Mouse (Mus musculus): ENCODE measurements around the gene Zfp449. TPM values are rescaled to one million over a fixed set of nuclear protein-coding genes. Genes with fewer than 3 reads are reported as not detected.

Gene Zfp449
- polyA plus RNA-seq, 1 experiment from 2014 or later: 6.4 TPM

DNA sequence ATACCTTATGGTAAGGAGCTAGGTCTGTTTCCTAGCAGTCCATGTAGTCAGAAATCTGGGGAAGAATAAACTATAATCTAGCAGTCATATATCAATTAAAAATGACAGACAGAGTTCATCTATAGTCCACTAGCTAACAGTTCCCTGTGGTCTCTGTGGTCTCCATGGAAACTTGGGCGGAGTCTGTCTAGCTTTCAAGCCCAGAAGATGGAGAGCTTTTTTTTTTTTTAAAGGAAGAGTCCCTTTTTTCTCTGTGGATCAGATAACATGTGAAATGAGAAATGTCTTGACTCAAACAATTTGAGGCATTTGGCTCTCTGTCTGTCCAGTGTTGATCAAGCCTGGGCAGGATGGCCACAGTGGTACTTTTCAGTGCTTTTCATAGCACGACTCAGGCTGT is 37.9 kb downstream of the Zfp449 start:
- H3K4me1 ChIP-seq: no peaks in the 10 kb centered on the region
- no peak overlapping the region for H3K4me3 ChIP-seq
- H3K4me2 ChIP-seq: no peak overlapping the region
- no peak overlapping the region for H3K27ac ChIP-seq (replicated peaks)
- WGBS: 75% methylated on average over 2 of the region's 2 CpGs
- no peak for ATAC-seq (ENCODE audit: extremely low read depth, insufficient number of reproducible peaks, low FRiP score, low TSS enrichment)
- no peaks in the 10 kb centered on the region for H3K27me3 ChIP-seq (replicated peaks)
- peaks cover 11% of the 10 kb centered on the region; the same call in 1 of the 2 replicates for H3K9me3 ChIP-seq
- no peaks in the 10 kb centered on the region for H3K36me3 ChIP-seq
- no peak overlapping the region for H3K9ac ChIP-seq

DNA sequence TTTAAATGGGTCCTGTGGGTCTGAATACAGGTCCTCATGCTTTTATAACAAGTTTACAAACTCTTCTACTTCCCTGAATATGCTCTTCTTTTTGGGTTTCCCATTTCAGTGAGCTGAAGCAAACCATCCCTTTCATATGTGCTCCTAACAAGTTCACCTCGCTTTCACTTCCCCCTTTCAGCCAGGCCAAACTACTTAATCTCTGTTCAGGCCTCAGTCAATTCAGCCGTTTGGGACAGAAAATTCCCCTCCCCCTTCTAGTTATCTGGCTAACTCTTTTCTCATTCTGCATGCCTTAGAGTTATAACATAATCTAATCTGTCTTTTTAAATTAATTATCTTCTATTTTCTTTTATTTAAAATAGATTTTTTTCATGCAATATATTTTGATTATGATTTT is 58.4 kb downstream of the Zfp449 start:
- no peaks in the 10 kb centered on the region for H3K9me3 ChIP-seq
- no peak for ATAC-seq (ENCODE audit: extremely low read depth, insufficient number of reproducible peaks, low FRiP score, low TSS enrichment)

DNA sequence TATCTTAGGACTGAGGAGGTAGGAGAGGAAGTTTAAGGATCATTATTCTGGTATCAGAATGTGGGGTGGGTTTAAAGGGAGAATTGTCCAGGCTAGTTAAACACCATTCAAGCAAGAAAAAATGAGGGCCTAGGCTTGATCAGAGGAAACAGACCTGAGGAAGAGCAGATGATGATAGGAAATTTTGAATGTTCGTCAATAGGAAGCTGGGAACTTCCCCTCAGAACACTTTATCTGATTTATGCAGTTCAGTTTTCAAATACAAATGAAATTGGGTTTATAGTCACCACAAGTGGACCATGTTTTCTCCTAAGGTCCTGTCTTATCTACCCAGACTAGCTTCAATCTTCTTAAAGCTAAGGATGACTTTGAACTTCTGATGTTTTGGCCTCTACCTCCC is 59.3 kb downstream of the Zfp449 start:
- Histone ChIP-seq H3K27me3 (replicated peaks) (no peaks in the 10 kb centered on the region), H3K4me2 (no peak overlapping the region), H3K36me3 (no peaks in the 10 kb centered on the region), H3K4me3 (no peak overlapping the region), H3K9ac (no peak overlapping the region), H3K9me3 (no peaks in the 10 kb centered on the region), H3K27ac (replicated peaks) (no peak overlapping the region), H3K4me1 (no peaks in the 10 kb centered on the region)
- no peak for ATAC-seq (ENCODE audit: extremely low read depth, insufficient number of reproducible peaks, low FRiP score, low TSS enrichment)
- 36% methylated on average over 1 of the region's 1 CpGs for WGBS

More for the DNA sequence above, 58.4 kb downstream of the Zfp449 start:
- Histone ChIP-seq H3K4me1 (no peaks in the 10 kb centered on the region), H3K36me3 (no peaks in the 10 kb centered on the region), H3K27me3 (replicated peaks) (no peaks in the 10 kb centered on the region), H3K27ac (replicated peaks) (no peak overlapping the region), H3K4me3 (no peak overlapping the region), H3K9ac (no peak overlapping the region), H3K4me2 (no peak overlapping the region)
- WGBS: 34% methylated on average over 2 of the region's 2 CpGs

DNA sequence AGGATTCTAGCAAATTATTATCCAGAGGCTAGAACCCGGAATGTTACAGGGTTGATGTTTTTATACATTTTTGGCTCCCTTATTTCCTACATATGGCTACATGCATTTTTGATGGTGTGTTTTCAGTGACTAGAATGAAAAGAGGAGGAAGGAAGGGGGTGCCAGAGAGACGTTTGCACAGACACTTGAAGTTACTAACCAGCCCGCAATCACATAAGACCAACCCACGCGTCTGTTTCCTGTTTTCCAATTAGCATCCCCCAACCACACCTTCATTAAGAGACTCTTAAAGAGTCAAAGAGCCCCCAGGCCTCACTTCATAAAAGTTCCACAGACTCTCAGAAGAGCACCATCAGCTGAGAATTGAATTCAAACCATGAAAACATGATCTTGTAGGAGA is 59.9 kb downstream of the Zfp449 start:
- Histone ChIP-seq H3K27me3 (replicated peaks) (no peaks in the 10 kb centered on the region), H3K4me3 (no peak overlapping the region), H3K4me1 (no peaks in the 10 kb centered on the region), H3K4me2 (no peak overlapping the region), H3K9me3 (no peaks in the 10 kb centered on the region), H3K9ac (no peak overlapping the region), H3K27ac (replicated peaks) (no peak overlapping the region), H3K36me3 (no peaks in the 10 kb centered on the region)
- 70% methylated on average over 5 of the region's 5 CpGs for WGBS
- ATAC-seq (ENCODE audit: extremely low read depth, insufficient number of reproducible peaks, low FRiP score, low TSS enrichment): no peak

Other genes with a start within 250 kb of the Zfp449 start
- gene 3830403N18Rik, start 209.8 kb upstream of the Zfp449 start, polyA plus RNA-seq (2015; fragmentation: Nextera tagmentation; extraction: Ambion mirVana): 2.1 and 3.0 TPM in 2 replicates
- not detected in 2 replicates for gene Gm773, start 133.5 kb upstream of the Zfp449 start, polyA plus RNA-seq (2015; fragmentation: Nextera tagmentation; extraction: Ambion mirVana)
- 2.8 and 3.2 TPM in 2 replicates for gene Smim10l2a, start 28.2 kb downstream of the Zfp449 start, polyA plus RNA-seq (2015; fragmentation: Nextera tagmentation; extraction: Ambion mirVana)
- 0.70 and 0.79 TPM in 2 replicates for gene Gm2174, start 101.6 kb downstream of the Zfp449 start, polyA plus RNA-seq (2015; fragmentation: Nextera tagmentation; extraction: Ambion mirVana)
- 15.0 and 15.3 TPM in 2 replicates for gene Ints6l, start 108.5 kb downstream of the Zfp449 start, polyA plus RNA-seq (2015; fragmentation: Nextera tagmentation; extraction: Ambion mirVana)
- gene Gm10477, start 178.3 kb downstream of the Zfp449 start, polyA plus RNA-seq (2015; fragmentation: Nextera tagmentation; extraction: Ambion mirVana): not detected in 2 replicates
- gene Gm648, start 203.2 kb downstream of the Zfp449 start, polyA plus RNA-seq (2015; fragmentation: Nextera tagmentation; extraction: Ambion mirVana): not detected in 2 replicates

Measured in heart, embryonic 13.5 days (tissue).